Mouse (Mus musculus): ENCODE measurements around the gene Galnt4.
A peak's percentile ranks its signal among the peaks of the same experiment; 100 is the strongest.

DNA sequence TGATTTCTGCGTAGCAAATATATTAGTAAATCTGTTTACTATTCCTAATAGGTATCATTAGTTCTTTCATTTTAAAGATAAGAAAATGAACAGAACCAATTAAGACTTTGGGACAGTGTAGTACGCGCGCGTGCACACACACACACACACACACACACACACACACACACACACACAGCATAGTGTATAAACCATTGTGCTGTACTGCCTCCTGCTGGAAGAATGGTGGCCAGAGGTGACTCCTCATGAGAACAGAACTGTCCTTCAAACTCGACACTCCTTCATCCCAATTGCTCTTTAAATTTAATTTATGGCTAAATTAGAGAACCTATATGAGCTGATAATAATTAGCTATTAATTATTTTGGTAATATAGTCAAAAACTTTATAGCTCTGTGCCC is 44.1 kb downstream of the Galnt4 start:
- peak; percentile 53; the same call in 1 of the 2 replicates for TF ChIP-seq CTCF (IDR thresholded peaks at IDR 0.05; ENCODE audit: insufficient read depth, low read length)
- no peak for TF ChIP-seq POLR2A (IDR thresholded peaks at IDR 0.05; ENCODE audit: borderline replicate concordance, extremely low read depth, low read depth, low read length)
